Mouse (Mus musculus) gastrocnemius, postnatal 36 days (tissue): ENCODE measurements at regions not wholly inside any gene's neighbourhood (a gene's known extent, or its start where the extent isn't known, plus 50 kb on each side); places are given as distances from the start of the nearest gene placed in this dataset.

ENCODE experiments used
- DNase-seq, 2 experiments: peaks; one replicate each; pipeline ENCODE4 v3.0.0; 2022
- intact Hi-C: fragments of 180-260 bp; cut with DNase I; formaldehyde crosslinking; loops from one replicate; pipeline ENCODE4 v1.15.1; 2025

GRCm38 (mm10) chr13:70418156-70418555 is 219.3 kb downstream of the Ice1 start:
- no peak for DNase-seq
- intact Hi-C loops, result no loop called here

- DNase-seq, result no peak
- intact Hi-C loops, result no loop called here
These were observed 198.0 kb downstream of the Ice1 start for GRCm38 (mm10) chr13:70439419-70439818.

- no peak for DNase-seq
These were observed 190.5 kb downstream of the Ice1 start for GRCm38 (mm10) chr13:70446940-70447339.

GRCm38 (mm10) chr13:70454592-70455390 is 182.6 kb downstream of the Ice1 start:
- DNase-seq, result no peak
- intact Hi-C loops, result no loop called here

More at GRCm38 (mm10) chr13:70446940-70447339, 190.5 kb downstream of the Ice1 start:
- intact Hi-C loops, result no loop called here

- DNase-seq, result no peak
- intact Hi-C loops, result no loop called here
These were observed 179.0 kb downstream of the Ice1 start for GRCm38 (mm10) chr13:70458406-70458805.

- no peak for DNase-seq
- intact Hi-C loops, result no loop called here
These were observed 172.4 kb downstream of the Ice1 start for GRCm38 (mm10) chr13:70464996-70465395.

GRCm38 (mm10) chr13:70474746-70475145 is 162.7 kb downstream of the Ice1 start:
- intact Hi-C loops, result no loop called here
- no peak for DNase-seq

GRCm38 (mm10) chr13:70475366-70475765 is 162.1 kb downstream of the Ice1 start:
- DNase-seq, result no peak
- intact Hi-C loops, result no loop called here

GRCm38 (mm10) chr13:70499302-70499701 is 138.1 kb downstream of the Ice1 start:
- DNase-seq, result no peak
- intact Hi-C loops, result no loop called here
